Mouse (Mus musculus): ENCODE data around the gene Sufu. TPM values are rescaled to one million over a fixed set of nuclear protein-coding genes. Genes with fewer than 3 reads are reported as not detected.

Gene Sufu
- polyA plus RNA-seq, 1 experiment from 2014 or later: 9.5 TPM

DNA sequence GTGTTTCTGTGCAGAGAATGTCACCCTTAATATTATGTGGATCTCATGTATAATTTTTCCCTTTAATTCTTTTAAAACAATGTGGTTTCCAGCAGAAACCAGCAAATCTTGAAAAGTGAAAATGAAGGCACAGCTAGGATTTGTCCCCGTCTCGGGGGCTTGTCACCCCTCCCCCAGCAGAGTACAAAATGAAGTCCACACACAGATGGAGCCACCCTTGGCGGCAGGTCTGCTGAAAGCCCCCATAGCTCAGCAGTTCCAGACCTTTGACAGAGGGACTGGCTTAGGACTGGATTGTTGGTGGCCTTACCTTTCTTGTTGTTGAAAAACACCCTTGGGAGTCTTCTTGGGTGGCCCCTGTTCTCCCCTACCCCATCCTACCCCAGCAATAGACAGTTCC lies 84.7 kb downstream of the Sufu start:
- Histone ChIP-seq H3K9ac (ENCODE audit: low read length) (no peak overlapping the region), H3K4me2 (replicated peaks; ENCODE audit: low read depth) (0 out of 2 replicates have a peak overlapping the region, but pooled peaks have one; percentile 15), H3K9me3 (ENCODE audit: control insufficient read depth, low read length) (no peaks in the 10 kb centered on the region), H3K27me3 (ENCODE audit: control insufficient read depth, insufficient read depth, low read length) (no peaks in the 10 kb centered on the region), H3K4me3 (ENCODE audit: low read depth, low read length) (no peak overlapping the region), H3K4me1 (replicated peaks; ENCODE audit: control insufficient read depth, insufficient read depth) (peaks cover 47% of the 10 kb centered on the region), H3K27ac (replicated peaks) (peak overlapping the region; percentile 90), H3K36me3 (ENCODE audit: control insufficient read depth, insufficient read depth, low read length) (peaks cover 2% of the 10 kb centered on the region; the same call in 1 of the 2 replicates)
- no peak for DNase-seq (ENCODE audit: low spot score)
- no peak for ATAC-seq (ENCODE audit: low FRiP score, low TSS enrichment)
- WGBS: 22% methylated on average over 3 of the region's 3 CpGs
- TF ChIP-seq EP300 (optimal IDR thresholded peaks at IDR 0.05) (no peak), CTCF (IDR thresholded peaks at IDR 0.05; ENCODE audit: low read depth) (no peak)

DNA sequence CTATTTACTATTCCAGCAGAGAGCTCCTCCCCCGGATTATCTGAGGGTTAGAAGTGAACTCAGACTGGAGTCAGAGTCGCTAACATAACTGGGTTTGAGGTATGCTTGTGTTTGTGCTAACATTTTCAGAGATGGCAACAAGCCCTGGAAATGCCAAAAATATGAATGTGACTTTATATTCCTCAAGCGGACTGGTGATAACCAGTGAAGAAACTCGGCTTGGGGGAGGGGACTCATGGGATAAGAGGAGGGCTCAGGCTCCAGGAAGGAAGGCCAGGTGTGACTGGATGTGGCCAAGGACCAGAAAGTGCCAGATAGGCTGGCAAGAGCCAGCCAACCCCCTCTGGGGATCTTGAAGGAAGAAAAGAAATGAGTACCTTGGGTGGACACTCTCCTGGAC lies 85.1 kb downstream of the Sufu start:
- no peak overlapping the region; the same call in 1 of the 2 replicates for H3K9ac ChIP-seq (ENCODE audit: low read length)
- peak overlapping the region; percentile 90 for H3K27ac ChIP-seq (replicated peaks)
- H3K36me3 ChIP-seq (ENCODE audit: control insufficient read depth, insufficient read depth, low read length): peaks cover 2% of the 10 kb centered on the region; the same call in 1 of the 2 replicates
- 8% methylated on average over 4 of the region's 4 CpGs for WGBS
- TF ChIP-seq EP300 (optimal IDR thresholded peaks at IDR 0.05): no peak
- TF ChIP-seq CTCF (IDR thresholded peaks at IDR 0.05; ENCODE audit: low read depth): no peak
- no peak overlapping the region for H3K4me3 ChIP-seq (ENCODE audit: low read depth, low read length)
- ATAC-seq (ENCODE audit: low FRiP score, low TSS enrichment) (no peak), DNase-seq (ENCODE audit: low spot score) (no peak)
- peaks cover 47% of the 10 kb centered on the region for H3K4me1 ChIP-seq (replicated peaks; ENCODE audit: control insufficient read depth, insufficient read depth)
- H3K9me3 ChIP-seq (ENCODE audit: control insufficient read depth, low read length): no peaks in the 10 kb centered on the region
- H3K27me3 ChIP-seq (ENCODE audit: control insufficient read depth, insufficient read depth, low read length): no peaks in the 10 kb centered on the region
- H3K4me2 ChIP-seq (replicated peaks; ENCODE audit: low read depth): no peak overlapping the region

DNA sequence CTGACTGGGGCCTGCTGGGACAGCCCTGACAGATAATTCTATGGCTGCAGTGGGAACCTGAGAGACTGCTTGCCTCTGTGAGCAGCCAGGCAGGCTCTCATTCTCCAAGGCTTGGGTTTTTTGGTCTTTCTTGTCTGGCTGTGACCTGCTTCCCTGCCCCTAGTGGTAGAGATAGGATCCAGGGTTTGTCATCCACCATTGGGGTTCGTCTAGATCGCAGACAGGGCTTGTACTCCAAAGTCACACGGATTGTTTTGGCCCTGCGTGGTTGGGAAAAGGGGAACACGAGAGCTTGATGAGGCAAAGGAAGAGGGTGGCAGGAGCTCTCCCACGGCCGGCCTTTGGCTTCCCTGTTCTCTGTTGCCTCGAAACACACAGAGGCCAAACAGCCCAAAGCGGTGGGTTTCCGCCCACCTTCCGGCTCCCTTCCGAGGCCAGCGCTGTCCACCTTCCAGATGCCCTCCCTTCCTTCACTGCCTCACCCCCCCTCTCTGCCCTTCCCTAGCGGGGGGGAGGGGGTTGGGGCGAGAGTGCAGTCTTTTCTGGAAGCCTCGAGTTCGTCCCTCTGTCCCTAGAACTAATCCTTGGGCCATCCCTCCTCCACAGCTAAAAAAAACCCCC lies 86.3 kb downstream of the Sufu start:
- Histone ChIP-seq H3K4me3 (ENCODE audit: low read depth, low read length) (no peak overlapping the region), H3K9me3 (ENCODE audit: control insufficient read depth, low read length) (no peaks in the 10 kb centered on the region), H3K27ac (replicated peaks) (peak overlapping the region; percentile 67; the same call in 1 of the 2 replicates), H3K4me2 (replicated peaks; ENCODE audit: low read depth) (no peak overlapping the region), H3K36me3 (ENCODE audit: control insufficient read depth, insufficient read depth, low read length) (peaks cover 7% of the 10 kb centered on the region; the same call in 1 of the 2 replicates), H3K4me1 (replicated peaks; ENCODE audit: control insufficient read depth, insufficient read depth) (peaks cover 43% of the 10 kb centered on the region), H3K9ac (ENCODE audit: low read length) (no peak overlapping the region), H3K27me3 (ENCODE audit: control insufficient read depth, insufficient read depth, low read length) (no peaks in the 10 kb centered on the region)
- no peak for ATAC-seq (ENCODE audit: low FRiP score, low TSS enrichment)
- DNase-seq (ENCODE audit: low spot score): no peak
- TF ChIP-seq CTCF (IDR thresholded peaks at IDR 0.05; ENCODE audit: low read depth): peak; percentile 64
- TF ChIP-seq EP300 (optimal IDR thresholded peaks at IDR 0.05): no peak
- WGBS: 49% methylated on average over 17 of the region's 17 CpGs

DNA sequence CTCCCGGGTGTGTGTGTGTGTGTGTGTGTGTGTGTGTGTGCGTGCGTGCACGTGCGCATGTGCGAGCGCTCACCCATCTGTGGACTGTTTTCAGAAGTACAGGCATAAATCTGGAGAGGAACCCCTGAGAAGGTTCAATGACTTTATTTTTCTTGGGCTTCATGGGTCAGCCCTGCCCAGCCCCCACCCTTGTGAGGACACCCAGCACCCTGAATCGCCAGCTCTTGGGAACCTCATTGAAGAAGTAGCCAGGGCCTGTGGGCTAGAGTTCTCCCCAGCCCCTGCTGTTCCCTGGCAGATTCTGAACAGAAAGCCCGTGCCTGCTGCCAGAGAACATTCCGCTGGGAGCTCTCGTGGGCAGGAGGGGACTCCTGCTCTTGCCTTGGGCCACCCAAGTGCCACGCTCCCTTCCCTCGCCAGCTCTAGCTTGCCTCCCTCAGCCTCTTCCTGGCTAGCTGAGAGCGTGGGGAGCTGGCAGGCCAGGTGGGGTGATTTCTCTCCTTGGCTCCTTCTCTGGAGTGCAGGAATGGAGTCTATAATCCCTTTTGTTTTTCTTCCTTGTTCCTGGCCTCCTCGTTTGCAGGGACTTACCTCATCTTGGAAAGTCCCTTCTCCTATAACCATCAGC lies 87.1 kb downstream of the Sufu start:
- 67% methylated on average over 15 of the region's 15 CpGs for WGBS
- no peaks in the 10 kb centered on the region for H3K9me3 ChIP-seq (ENCODE audit: control insufficient read depth, low read length)
- H3K4me2 ChIP-seq (replicated peaks; ENCODE audit: low read depth): 0 out of 2 replicates have a peak overlapping the region, but pooled peaks have one; percentile 5
- H3K4me1 ChIP-seq (replicated peaks; ENCODE audit: control insufficient read depth, insufficient read depth): peaks cover 39% of the 10 kb centered on the region
- TF ChIP-seq EP300 (optimal IDR thresholded peaks at IDR 0.05) (no peak), CTCF (IDR thresholded peaks at IDR 0.05; ENCODE audit: low read depth) (no peak)
- H3K9ac ChIP-seq (ENCODE audit: low read length): peak overlapping the region; percentile 31; the same call in 1 of the 2 replicates
- H3K4me3 ChIP-seq (ENCODE audit: low read depth, low read length): no peak overlapping the region
- peaks cover 7% of the 10 kb centered on the region; the same call in 1 of the 2 replicates for H3K36me3 ChIP-seq (ENCODE audit: control insufficient read depth, insufficient read depth, low read length)
- ATAC-seq (ENCODE audit: low FRiP score, low TSS enrichment): no peak
- peak overlapping the region; percentile 81 for H3K27ac ChIP-seq (replicated peaks)
- H3K27me3 ChIP-seq (ENCODE audit: control insufficient read depth, insufficient read depth, low read length): no peaks in the 10 kb centered on the region
- DNase-seq (ENCODE audit: low spot score): no peak

DNA sequence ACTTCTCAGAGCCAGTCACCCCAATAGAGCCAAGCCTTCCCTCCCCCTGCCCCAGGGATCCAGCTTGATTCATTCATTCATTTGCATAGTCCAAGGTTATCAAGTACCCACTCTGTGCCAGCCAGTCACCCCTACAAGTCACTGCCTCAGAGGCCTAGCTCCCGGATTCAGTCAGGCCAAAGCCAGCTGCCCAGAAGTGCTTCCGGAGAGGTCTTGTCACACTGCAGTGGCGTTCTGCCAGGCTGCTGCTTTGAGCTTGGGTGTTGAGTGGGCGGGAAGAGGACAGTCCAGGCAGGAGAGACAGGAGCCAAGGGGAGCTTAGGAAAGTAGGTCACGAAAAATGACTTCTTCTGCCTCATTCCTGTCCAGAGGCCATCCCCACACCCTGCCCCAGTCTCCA lies 87.8 kb downstream of the Sufu start:
- peak overlapping the region; percentile 81 for H3K27ac ChIP-seq (replicated peaks)
- WGBS: 24% methylated on average over 5 of the region's 5 CpGs
- peak overlapping the region; percentile 31 for H3K9ac ChIP-seq (ENCODE audit: low read length)
- H3K4me3 ChIP-seq (ENCODE audit: low read depth, low read length): no peak overlapping the region
- no peaks in the 10 kb centered on the region for H3K9me3 ChIP-seq (ENCODE audit: control insufficient read depth, low read length)
- ATAC-seq (ENCODE audit: low FRiP score, low TSS enrichment): peak; percentile 16
- TF ChIP-seq CTCF (IDR thresholded peaks at IDR 0.05; ENCODE audit: low read depth) (no peak), EP300 (optimal IDR thresholded peaks at IDR 0.05) (no peak)
- H3K27me3 ChIP-seq (ENCODE audit: control insufficient read depth, insufficient read depth, low read length): no peaks in the 10 kb centered on the region
- DNase-seq (ENCODE audit: low spot score): peak; percentile 64
- H3K36me3 ChIP-seq (ENCODE audit: control insufficient read depth, insufficient read depth, low read length): peaks cover 7% of the 10 kb centered on the region; the same call in 1 of the 2 replicates
- H3K4me2 ChIP-seq (replicated peaks; ENCODE audit: low read depth): no peak overlapping the region
- H3K4me1 ChIP-seq (replicated peaks; ENCODE audit: control insufficient read depth, insufficient read depth): peaks cover 36% of the 10 kb centered on the region

DNA sequence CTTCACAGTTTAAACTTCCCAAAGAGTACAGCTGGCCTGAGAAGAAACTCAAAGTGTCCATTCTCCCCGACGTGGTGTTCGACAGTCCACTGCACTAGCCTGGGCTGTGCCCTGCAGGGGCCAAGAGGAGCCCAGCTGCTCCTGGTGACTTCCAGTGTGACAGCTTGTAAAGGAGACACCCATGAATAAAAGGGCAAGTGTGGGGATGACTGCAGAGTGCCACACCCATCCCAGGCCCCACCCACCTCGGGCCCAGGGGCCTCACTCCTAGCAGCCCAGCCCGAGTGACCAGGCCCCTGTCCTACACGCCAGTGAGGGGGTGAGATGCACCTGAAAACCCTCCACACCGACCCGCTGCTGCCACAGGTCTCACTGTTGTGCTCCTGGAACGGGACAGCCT lies 89.2 kb downstream of the Sufu start:
- DNase-seq (ENCODE audit: low spot score) (peak; percentile 39), ATAC-seq (ENCODE audit: low FRiP score, low TSS enrichment) (peak; percentile 24; the same call in 1 of the 2 replicates)
- Histone ChIP-seq H3K27me3 (ENCODE audit: control insufficient read depth, insufficient read depth, low read length) (no peaks in the 10 kb centered on the region), H3K4me2 (replicated peaks; ENCODE audit: low read depth) (no peak overlapping the region), H3K9me3 (ENCODE audit: control insufficient read depth, low read length) (no peaks in the 10 kb centered on the region), H3K36me3 (ENCODE audit: control insufficient read depth, insufficient read depth, low read length) (peaks cover 7% of the 10 kb centered on the region; the same call in 1 of the 2 replicates), H3K4me3 (ENCODE audit: low read depth, low read length) (no peak overlapping the region), H3K9ac (ENCODE audit: low read length) (no peak overlapping the region), H3K4me1 (replicated peaks; ENCODE audit: control insufficient read depth, insufficient read depth) (peaks cover 36% of the 10 kb centered on the region), H3K27ac (replicated peaks) (peak overlapping the region; percentile 81)
- WGBS: 42% methylated on average over 9 of the region's 9 CpGs
- TF ChIP-seq EP300 (optimal IDR thresholded peaks at IDR 0.05): no peak
- no peak for TF ChIP-seq CTCF (IDR thresholded peaks at IDR 0.05; ENCODE audit: low read depth)
